19 mouse cellular contexts compared by ENCODE assay signal in genomic region chr9:105503690-105504089, GRCm38 (mm10).
"Had no signal": no experiment of that assay in that cellular context is flagged by ENCODE, and none has a peak within 500 bp of the region (broad histone marks: within the 10 kb centered on the region; RNA-seq: fewer than 3 reads in every experiment).

No protein-coding gene starts in this region.

- H3K27me3 ChIP-seq: intestine, embryonic 15.5 days; limb, embryonic 12.5 days; limb, embryonic 15.5 days; midbrain, embryonic 13.5 days; neural tube, embryonic 13.5 days had no signal

- H3K36me3 ChIP-seq: intestine, embryonic 15.5 days; limb, embryonic 12.5 days; limb, embryonic 15.5 days; midbrain, embryonic 10.5 days; midbrain, embryonic 13.5 days; neural tube, embryonic 13.5 days had no signal

- ATAC-seq: intestine, embryonic 15.5 days; midbrain, embryonic 13.5 days; midbrain, embryonic 16.5 days had no signal

- H3K4me1 ChIP-seq: intestine, embryonic 15.5 days; limb, embryonic 12.5 days; limb, embryonic 15.5 days had no signal

- H3K9ac ChIP-seq: intestine, embryonic 15.5 days; limb, embryonic 12.5 days; limb, embryonic 15.5 days; midbrain, embryonic 13.5 days; neural tube, embryonic 13.5 days had no signal

- H3K9me3 ChIP-seq: intestine, embryonic 15.5 days; limb, embryonic 12.5 days; limb, embryonic 15.5 days; midbrain, embryonic 10.5 days; midbrain, embryonic 13.5 days; neural tube, embryonic 13.5 days had no signal

- DNase-seq: kidney, adult 18-20 months; kidney, adult 9 months; kidney, postnatal 14 days; kidney, postnatal 4 days; left cerebral cortex, postnatal 4 days; lung, adult 2 months; lung, postnatal 14 days; lung, postnatal 4 days; retina, postnatal 1 day; thymus, adult 2 months; thymus, postnatal 25 days had no signal

- H3K27ac ChIP-seq: intestine, embryonic 15.5 days; limb, embryonic 12.5 days; limb, embryonic 15.5 days; midbrain, embryonic 10.5 days; midbrain, embryonic 13.5 days; neural tube, embryonic 13.5 days had no signal

- H3K4me2 ChIP-seq: intestine, embryonic 15.5 days; limb, embryonic 12.5 days; limb, embryonic 15.5 days; midbrain, embryonic 13.5 days; neural tube, embryonic 13.5 days had no signal

- H3K4me3 ChIP-seq: intestine, embryonic 15.5 days; limb, embryonic 12.5 days; limb, embryonic 15.5 days; midbrain, embryonic 10.5 days; midbrain, embryonic 13.5 days; myocyte; neural tube, embryonic 13.5 days had no signal
